Mouse (Mus musculus) hematopoietic stem cell, adult 5-6 weeks (primary cell): ENCODE data around the gene Taz. TPM values are rescaled to one million over a fixed set of nuclear protein-coding genes. Genes with fewer than 3 reads are reported as not detected.

Source experiments
- ATAC-seq, 2 experiments: fragments of 125-278 bp in 1 of 2; replicated peaks in 1 of 2; 2 replicates each; pipeline ENCODE4 v1.8.0; 2016 to 2017; ENCODE audit warnings: inconsistent platforms in 2 of 2, mild to moderate bottlenecking in 2 of 2, moderate number of reproducible peaks in 2 of 2, low read depth in 1 of 2, moderate TSS enrichment in 1 of 2; ENCODE audit not compliant: low FRiP score in 2 of 2, poor library complexity in 2 of 2, severe bottlenecking in 2 of 2, insufficient read depth in 1 of 2, low TSS enrichment in 1 of 2
- total RNA-seq: library from RNA; stranded (forward); fragments of 172-1452, 232-1000 nt; gene quantifications from 2 replicates; pipeline ENCODE4 v1.2.3, GENCODE M21; 2017

The Taz gene
- total RNA-seq, 1 experiment from 2014 or later, result 29.6 TPM

- ATAC-seq, result no peak
Measured at GRCm38 (mm10) chrX:74330166-74330930, 48.6 kb downstream of the Taz start.

Other genes with a start within 250 kb of the Taz start
- gene Opn1mw, start 154.4 kb upstream of the Taz start, total RNA-seq, result not detected in 2 replicates
- 20.2 and 31.3 TPM in 2 replicates for gene Mecp2, start 146.5 kb upstream of the Taz start, total RNA-seq
- not detected in 2 replicates for gene Tex28, start 114.1 kb upstream of the Taz start, total RNA-seq
- 0.50 and 0.56 TPM in 2 replicates for gene Tktl1, start 104.7 kb upstream of the Taz start, total RNA-seq
- gene Flna, start 32.1 kb upstream of the Taz start, total RNA-seq, result 446 and 476 TPM in 2 replicates
- gene Emd, start 27.2 kb upstream of the Taz start, total RNA-seq, result 83.7 and 99.9 TPM in 2 replicates
- 1,106 and 1,575 TPM in 2 replicates for gene Rpl10, start 11.1 kb upstream of the Taz start, total RNA-seq
- 18.4 and 28.7 TPM in 2 replicates for gene Dnase1l1, start 425 bp downstream of the Taz start, total RNA-seq
- gene Atp6ap1, start 15.2 kb downstream of the Taz start, total RNA-seq, result 156 and 166 TPM in 2 replicates
- 34.8 and 61.8 TPM in 2 replicates for gene Gdi1, start 23.1 kb downstream of the Taz start, total RNA-seq
- gene Fam50a, start 31.1 kb downstream of the Taz start, total RNA-seq, result 36.0 and 53.9 TPM in 2 replicates
- gene Plxna3, start 47.2 kb downstream of the Taz start, total RNA-seq, result 6.0 and 6.2 TPM in 2 replicates
- gene Lage3, start 71.7 kb downstream of the Taz start, total RNA-seq, result 19.5 and 34.1 TPM in 2 replicates
- gene Ubl4a, start 91.3 kb downstream of the Taz start, total RNA-seq, result 20.8 and 25.7 TPM in 2 replicates
- 9.7 and 11.3 TPM in 2 replicates for gene Slc10a3, start 91.4 kb downstream of the Taz start, total RNA-seq
- 12.6 and 15.8 TPM in 2 replicates for gene Fam3a, start 111.4 kb downstream of the Taz start, total RNA-seq
- 40.7 and 50.7 TPM in 2 replicates for gene Ikbkg, start 111.4 kb downstream of the Taz start, total RNA-seq
- gene G6pdx, start 147.3 kb downstream of the Taz start, total RNA-seq, result 54.5 and 63.1 TPM in 2 replicates
- gene Gm6880, start 199.5 kb downstream of the Taz start, total RNA-seq, result not detected in 2 replicates